Mouse (Mus musculus) liver, embryonic 14.5 days (tissue): ENCODE measurements around the gene Hells. TPM values are rescaled to one million over a fixed set of nuclear protein-coding genes. Genes with fewer than 3 reads are reported as not detected.

ENCODE experiments used
- ATAC-seq: fragments of 200-750 bp; cut with Nextera tagmentation; 2 replicates; pipeline ENCODE4 v1.8.0; 2017; ENCODE audit warnings: moderate number of reproducible peaks, mild to moderate bottlenecking, moderate library complexity; ENCODE audit not compliant: insufficient read depth
- DNase-seq, 3 experiments: peaks; one replicate each; pipeline ENCODE4 v3.0.0-alpha.2; 2012 to 2013; ENCODE audit warnings: low read depth in 3 of 3, low spot score in 3 of 3
- H3K27ac ChIP-seq: fragments of 300-500 bp; sonication (generic); 2 replicates; pipeline ENCODE4 v1.5.1; 2014; ENCODE audit warnings: moderate library complexity, mild to moderate bottlenecking, control low read depth, inconsistent platforms
- H3K27me3 ChIP-seq: fragments of 300-500 bp; sonication (generic); 2 replicates; pipeline ENCODE4 v1.6.1; 2014; ENCODE audit warnings: mild to moderate bottlenecking, low read length, moderate library complexity; ENCODE audit not compliant: control insufficient read depth, insufficient read depth
- H3K36me3 ChIP-seq: fragments of 300-500 bp; sonication (generic); replicated peaks from 2 replicates; pipeline ENCODE4 v1.6.1; 2014; ENCODE audit warnings: low read depth; ENCODE audit not compliant: control insufficient read depth, insufficient read depth
- H3K4me1 ChIP-seq, 2 experiments: fragments of 200-500 bp in 1 of 2; fragments of 300-500 bp in 1 of 2; sonication (generic) in 1 of 2; replicated peaks; 2 replicates each; pipeline ENCODE4 v1.6.1; 2012 to 2014; ENCODE audit warnings: antibody characterized with exemption in 1 of 2, inconsistent platforms in 1 of 2, low read length in 1 of 2; ENCODE audit not compliant: control insufficient read depth in 2 of 2, insufficient read depth in 2 of 2
- H3K4me2 ChIP-seq: fragments of 300-500 bp; sonication (generic); 2 replicates; pipeline ENCODE4 v1.6.1; 2014; ENCODE audit warnings: low read depth, mild to moderate bottlenecking, control low read depth, moderate library complexity
- H3K4me3 ChIP-seq, 2 experiments: fragments of 200-500 bp in 1 of 2; fragments of 300-500 bp in 1 of 2; sonication (generic) in 1 of 2; 2 replicates each; pipeline ENCODE4 v1.5.1; 2012 to 2014; ENCODE audit warnings: low read depth in 2 of 2, low read length in 2 of 2, mild to moderate bottlenecking in 2 of 2, control low read depth in 1 of 2, inconsistent platforms in 1 of 2, moderate library complexity in 1 of 2; ENCODE audit not compliant: insufficient read depth in 1 of 2
- H3K9ac ChIP-seq: fragments of 300-500 bp; sonication (generic); replicated peaks from 2 replicates; pipeline ENCODE4 v1.6.1; 2014; ENCODE audit warnings: mild to moderate bottlenecking, control low read depth, moderate library complexity
- H3K9me3 ChIP-seq: fragments of 300-500 bp; sonication (generic); 2 replicates; pipeline ENCODE4 v1.6.1; 2016; ENCODE audit warnings: low read length, mixed read lengths; ENCODE audit not compliant: control insufficient read depth
- CTCF ChIP-seq: IDR thresholded peaks from 2 replicates; pipeline ENCODE4 v1.5.1; 2016; ENCODE audit warnings: antibody characterized with exemption, low read depth, control low read depth
- EP300 ChIP-seq: IDR thresholded peaks from 2 replicates; pipeline ENCODE4 v1.6.1; 2016; ENCODE audit warnings: antibody characterized with exemption, low read depth
- WGBS: fragments of 180-500 bp; shearing (Covaris S2); extraction: QIAGEN DNeasy Blood & Tissue Kit; methylation state at CpG from one replicate; pipeline ENCODE4 v1.1.7; 2014; ENCODE audit not compliant: insufficient replicate concordance; 5-methylcytosine and 5-hydroxymethylcytosine counted together
- microRNA-seq: library from miRNA; unstranded; fragments of <30 nt; microRNA quantifications from one replicate; pipeline ENCODE4, GENCODE M21; 2016
- polyA plus RNA-seq, 2 experiments: library from polyadenylated mRNA; depleted of rRNA in 1 of 2; stranded (reverse) in 1 of 2; unstranded in 1 of 2; fragments of >200 nt; fragmentation: Nextera tagmentation in 1 of 2; extraction: Ambion mirVana in 1 of 2; gene quantifications; 2 replicates each; pipeline versions ENCODE4 v1.2.1 to v1.2.3; 2012 to 2014

The Hells gene
- polyA plus RNA-seq, 2 experiments = 12.6 to 26.1 TPM

DNA sequence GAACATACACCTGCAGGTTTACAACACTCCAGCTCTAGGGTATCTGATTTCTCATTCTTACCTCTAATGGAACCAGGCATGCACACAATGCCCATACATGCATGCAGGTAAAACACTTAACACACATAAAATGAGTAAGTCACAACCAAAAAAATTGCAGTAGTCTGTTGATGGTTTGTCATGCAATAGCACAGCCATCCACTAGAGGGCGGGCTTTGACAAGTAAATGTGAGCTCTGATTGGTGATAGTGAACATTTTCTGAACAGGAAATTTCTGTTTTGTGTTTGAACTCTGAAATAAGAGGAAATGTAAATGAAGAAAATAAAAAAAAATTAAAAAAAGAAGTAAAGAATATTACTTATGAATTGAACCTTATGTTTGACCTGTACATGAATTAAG, 51.3 kb downstream of the Hells start:
- Histone ChIP-seq H3K36me3 (no peaks in the 10 kb centered on the region), H3K9me3 (no peaks in the 10 kb centered on the region), H3K4me3 (no peak overlapping the region), H3K27ac (no peak overlapping the region), H3K4me2 (no peak overlapping the region), H3K4me1 (no peaks in the 10 kb centered on the region), H3K27me3 (no peaks in the 10 kb centered on the region), H3K9ac (no peak overlapping the region)
- DNase-seq (peak; percentile 20 to 26 (median 24)), ATAC-seq (no peak)
- WGBS = 0% methylated on average over 1 of the region's 1 CpGs
- TF ChIP-seq CTCF (peak; percentile 81), EP300 (no peak)

DNA sequence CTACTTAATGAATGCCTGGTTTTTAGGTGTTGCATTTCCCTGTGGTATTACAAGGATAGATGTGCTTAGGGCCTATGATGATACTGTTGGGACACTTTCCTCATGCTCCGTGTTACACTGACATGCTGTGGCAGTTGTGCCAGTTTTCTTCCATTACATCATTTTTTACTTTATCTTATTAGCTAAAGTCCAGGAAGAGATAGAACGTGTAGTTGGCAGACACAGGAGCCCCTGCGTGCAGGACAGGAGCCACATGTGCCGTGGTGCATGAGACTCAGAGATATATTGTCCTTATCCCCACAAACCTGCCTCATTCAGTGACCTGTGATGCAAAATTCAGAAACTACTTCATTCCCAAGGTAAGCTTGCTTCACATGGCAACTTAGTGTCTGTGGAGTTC, 67.5 kb downstream of the Hells start:
- H3K4me2 ChIP-seq = no peak overlapping the region
- no peak overlapping the region for H3K9ac ChIP-seq
- no peak for DNase-seq
- no peaks in the 10 kb centered on the region for H3K27me3 ChIP-seq
- 56% methylated on average over 4 of the region's 4 CpGs for WGBS
- H3K27ac ChIP-seq = no peak overlapping the region
- TF ChIP-seq EP300 (no peak), CTCF (no peak)
- no peak for ATAC-seq
- H3K36me3 ChIP-seq = no peaks in the 10 kb centered on the region
- no peaks in the 10 kb centered on the region for H3K4me1 ChIP-seq
- H3K4me3 ChIP-seq = no peak overlapping the region
- H3K9me3 ChIP-seq = no peaks in the 10 kb centered on the region

DNA sequence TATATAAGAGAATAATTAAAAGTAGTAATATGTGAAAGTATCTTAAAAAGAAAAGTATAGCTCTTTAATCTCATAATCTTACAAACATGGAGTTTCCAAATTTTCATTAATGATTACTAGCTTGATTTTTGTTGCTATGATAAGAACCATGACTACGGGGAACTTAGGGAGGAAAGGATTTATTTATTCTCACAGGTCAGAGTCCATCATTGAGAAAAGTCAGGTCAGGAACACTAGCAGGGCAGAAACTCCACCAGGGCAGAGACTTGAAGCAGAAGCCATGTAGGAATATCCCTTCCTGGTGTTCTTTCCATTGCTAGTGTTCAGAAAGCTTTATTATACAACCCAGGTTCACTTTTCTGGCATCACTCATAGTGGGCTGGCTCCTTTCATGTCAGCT, 68.0 kb downstream of the Hells start:
- Histone ChIP-seq H3K27ac (no peak overlapping the region), H3K9ac (no peak overlapping the region), H3K4me3 (no peak overlapping the region), H3K9me3 (no peaks in the 10 kb centered on the region), H3K4me2 (no peak overlapping the region), H3K4me1 (no peaks in the 10 kb centered on the region), H3K36me3 (no peaks in the 10 kb centered on the region), H3K27me3 (no peaks in the 10 kb centered on the region)
- TF ChIP-seq EP300 (no peak), CTCF (no peak)
- ATAC-seq (no peak), DNase-seq (no peak)
- 61% methylated on average over 1 of the region's 1 CpGs for WGBS

DNA sequence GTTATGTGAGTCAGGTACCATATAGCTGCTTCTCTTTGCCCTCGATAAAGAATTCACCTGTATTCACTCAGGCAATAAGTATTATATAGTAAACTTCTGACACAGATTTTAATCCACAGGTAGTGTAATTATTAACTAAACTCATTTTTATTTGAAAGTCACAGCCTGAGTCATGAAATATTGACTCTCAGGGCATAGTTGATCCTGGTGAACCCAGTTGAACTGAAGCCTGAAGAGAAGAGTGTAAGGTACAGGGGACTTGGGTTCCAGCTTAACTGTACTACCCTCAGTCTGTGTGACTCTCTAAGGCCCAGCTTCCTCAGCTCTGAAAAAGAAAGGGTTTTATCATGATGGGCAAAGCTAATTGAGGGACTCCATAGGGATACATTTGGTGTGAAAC, 74.4 kb downstream of the Hells start:
- Histone ChIP-seq H3K4me3 (no peak overlapping the region), H3K36me3 (no peaks in the 10 kb centered on the region), H3K9me3 (no peaks in the 10 kb centered on the region), H3K27ac (no peak overlapping the region), H3K27me3 (no peaks in the 10 kb centered on the region), H3K4me1 (no peaks in the 10 kb centered on the region), H3K4me2 (no peak overlapping the region), H3K9ac (no peak overlapping the region)
- TF ChIP-seq CTCF = no peak
- TF ChIP-seq EP300 = no peak
- ATAC-seq (no peak), DNase-seq (no peak)
- 65% methylated on average over 1 of the region's 1 CpGs for WGBS

DNA sequence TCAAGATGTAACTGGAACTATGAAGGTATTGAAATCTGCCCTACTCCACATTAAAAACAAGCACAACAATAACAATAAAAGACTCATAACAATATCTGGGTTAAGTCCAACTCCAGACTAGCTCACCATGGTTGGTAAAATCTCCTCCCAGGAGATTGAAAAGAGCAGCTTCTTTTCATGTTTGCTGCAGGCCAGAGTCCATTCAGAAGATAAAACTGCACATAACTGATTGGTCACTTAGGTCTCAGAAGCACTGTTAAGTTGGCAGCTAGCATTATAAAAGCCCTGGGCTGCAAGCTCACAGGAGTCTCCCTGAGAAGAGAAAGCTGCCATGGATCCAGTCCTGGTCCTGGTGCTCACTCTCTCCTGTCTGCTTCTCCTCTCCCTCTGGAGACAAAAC, 76.0 kb downstream of the Hells start, which contains the start of gene Cyp2c55:
Gene Cyp2c55 (plus strand): TSS at position 305 of the 400 bp plus-strand sequence.
- Histone ChIP-seq H3K4me3 (no peak within 1 kb of the TSS), H3K36me3 (no peaks in the 10 kb centered on the region), H3K4me1 (no peaks in the 10 kb centered on the region), H3K9me3 (no peaks in the 10 kb centered on the region), H3K27ac (no peak within 1 kb of the TSS), H3K9ac (no peak within 1 kb of the TSS), H3K27me3 (no peaks in the 10 kb centered on the region), H3K4me2 (no peak within 1 kb of the TSS)
- TF ChIP-seq CTCF (no peak), EP300 (no peak)
- no peak for ATAC-seq
- no peak for DNase-seq

Small RNA genes lying within 50 kb of the gene (microRNA-seq; reads per million reads assigned to microRNA genes)
- not detected for gene Gm23800

Other genes with a start within 250 kb of the Hells start
- 3.3 and 5.1 TPM in 2 replicates for gene Noc3l, start 111.7 kb upstream of the Hells start, polyA plus RNA-seq (2012; rRNA removed)
- gene Noc3l, start 111.7 kb upstream of the Hells start, polyA plus RNA-seq (2014; fragmentation: Nextera tagmentation; extraction: Ambion mirVana) = 3.5 and 4.0 TPM in 2 replicates
- 1.4 and 1.9 TPM in 2 replicates for gene Tbc1d12, start 94.3 kb upstream of the Hells start, polyA plus RNA-seq (2012; rRNA removed)
- gene Tbc1d12, start 94.3 kb upstream of the Hells start, polyA plus RNA-seq (2014; fragmentation: Nextera tagmentation; extraction: Ambion mirVana) = 1.5 and 2.0 TPM in 2 replicates
- gene Cyp2c55, start 76.1 kb downstream of the Hells start, polyA plus RNA-seq (2012; rRNA removed) = 0.02 and 0.03 TPM in 2 replicates
- not detected in 2 replicates for gene Cyp2c55, start 76.1 kb downstream of the Hells start, polyA plus RNA-seq (2014; fragmentation: Nextera tagmentation; extraction: Ambion mirVana)
- not detected in 2 replicates for gene Cyp2c65, start 130.1 kb downstream of the Hells start, polyA plus RNA-seq (2012; rRNA removed)
- not detected in 2 replicates for gene Cyp2c65, start 130.1 kb downstream of the Hells start, polyA plus RNA-seq (2014; fragmentation: Nextera tagmentation; extraction: Ambion mirVana)
- gene Cyp2c66, start 183.0 kb downstream of the Hells start, polyA plus RNA-seq (2012; rRNA removed) = not detected in 2 replicates
- not detected in 2 replicates for gene Cyp2c66, start 183.0 kb downstream of the Hells start, polyA plus RNA-seq (2014; fragmentation: Nextera tagmentation; extraction: Ambion mirVana)